Mouse (Mus musculus) bone marrow, adult 2 months (tissue): ENCODE results near the gene Hoxb1.

ENCODE experiments used
- CTCF ChIP-seq: fragments of 200-500 bp; IDR thresholded peaks from 2 replicates; pipeline ENCODE4 v1.5.1; 2011; ENCODE audit warnings: low read length, control low read depth; ENCODE audit not compliant: control insufficient read depth, insufficient read depth
- POLR2A ChIP-seq: fragments of 200-500 bp; IDR thresholded peaks from 2 replicates; pipeline ENCODE4 v1.6.1; 2011; ENCODE audit warnings: low read depth, mild to moderate bottlenecking, control low read depth, low read length, borderline replicate concordance; ENCODE audit not compliant: control insufficient read depth

DNA sequence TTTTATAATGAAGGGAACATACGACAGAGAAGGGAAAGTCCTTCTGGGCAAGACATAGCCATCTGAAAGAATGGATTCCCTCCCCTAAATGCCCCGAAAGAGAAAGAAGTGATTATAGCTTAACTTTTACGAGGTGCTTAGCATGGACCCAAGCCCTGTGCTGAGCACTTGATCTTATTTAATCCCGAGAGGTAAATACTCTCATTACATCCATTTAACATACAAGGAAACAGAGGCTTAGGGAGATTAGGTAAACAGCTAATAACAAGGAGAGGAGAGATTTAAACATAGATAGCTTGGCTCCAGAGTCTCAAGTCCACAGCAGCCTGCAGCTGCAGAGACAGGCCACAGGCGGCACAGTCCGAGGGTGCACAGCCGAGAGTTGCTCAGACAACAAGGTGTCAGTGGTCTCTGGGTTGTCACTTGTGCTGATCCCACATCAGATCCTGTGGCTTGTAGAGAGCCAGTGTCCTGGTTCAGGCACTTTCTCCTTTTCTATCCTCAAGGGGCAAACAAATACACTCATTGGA lies 32.3 kb downstream of the Hoxb1 start:
- TF ChIP-seq CTCF = no peak
- TF ChIP-seq POLR2A = no peak
